Mouse (Mus musculus) stomach, embryonic 16.5 days (tissue): ENCODE measurements around the gene Nosip. TPM values are rescaled to one million over a fixed set of nuclear protein-coding genes. Genes with fewer than 3 reads are reported as not detected.
A peak's percentile ranks its signal among the peaks of the same experiment; 100 is the strongest.

Experiments
- ATAC-seq: fragments of 200-750 bp; cut with Nextera tagmentation; 2 replicates; pipeline ENCODE4 v1.8.0; 2017; ENCODE audit warnings: moderate number of reproducible peaks, moderate TSS enrichment; ENCODE audit not compliant: insufficient read depth, low FRiP score
- H3K27ac ChIP-seq: fragments of 300-500 bp; sonication (generic); 2 replicates; pipeline ENCODE4 v1.5.1; 2014; ENCODE audit warnings: low read length
- H3K27me3 ChIP-seq: fragments of 300-500 bp; sonication (generic); 2 replicates; pipeline ENCODE4 v1.6.1; 2014; ENCODE audit warnings: low read length, control low read depth, mixed read lengths; ENCODE audit not compliant: control insufficient read depth, insufficient read depth
- H3K36me3 ChIP-seq: fragments of 300-500 bp; sonication (generic); 2 replicates; pipeline ENCODE4 v1.6.1; 2014; ENCODE audit warnings: low read length; ENCODE audit not compliant: control insufficient read depth, insufficient read depth
- H3K4me1 ChIP-seq: fragments of 300-500 bp; sonication (generic); 2 replicates; pipeline ENCODE4 v1.6.1; 2014; ENCODE audit warnings: low read length, control low read depth, mixed read lengths; ENCODE audit not compliant: control insufficient read depth, insufficient read depth
- H3K4me2 ChIP-seq: fragments of 300-500 bp; sonication (generic); 2 replicates; pipeline ENCODE4 v1.6.1; 2014; ENCODE audit warnings: low read depth, low read length, mixed read lengths
- H3K4me3 ChIP-seq: fragments of 300-500 bp; sonication (generic); replicated peaks from 2 replicates; pipeline ENCODE4 v1.5.1; 2014; ENCODE audit warnings: mild to moderate bottlenecking, low read length
- H3K9ac ChIP-seq: fragments of 300-500 bp; sonication (generic); 2 replicates; pipeline ENCODE4 v1.6.1; 2014; ENCODE audit warnings: low read length
- H3K9me3 ChIP-seq: fragments of 300-500 bp; sonication (generic); replicated peaks from 2 replicates; pipeline ENCODE4 v1.6.1; 2016; ENCODE audit warnings: low read length, control low read depth; ENCODE audit not compliant: control insufficient read depth
- WGBS: fragments of 180-500 bp; shearing (Covaris S2); extraction: QIAGEN DNeasy Blood & Tissue Kit; methylation state at CpG from one replicate; pipeline ENCODE4 v1.1.7; 2014; 5-methylcytosine and 5-hydroxymethylcytosine counted together
- polyA plus RNA-seq: library from polyadenylated mRNA; unstranded; fragments of >200 nt; fragmentation: Nextera tagmentation; extraction: Ambion mirVana; gene quantifications from 2 replicates; pipeline ENCODE4 v1.2.1, GENCODE M21; 2015

Gene Nosip
- polyA plus RNA-seq, 1 experiment from 2014 or later, result 55.7 TPM

GRCm38 (mm10) chr7:45053117-45053930, 8.9 kb upstream of the Nosip start:
- Histone ChIP-seq H3K27me3 (no peaks in the 10 kb centered on the region), H3K4me2 (peak overlapping the region; percentile 99), H3K36me3 (peaks cover 17% of the 10 kb centered on the region), H3K9ac (peak overlapping the region; percentile 93), H3K4me3 (peak overlapping the region; percentile 91), H3K27ac (peak overlapping the region; percentile 99), H3K4me1 (peaks cover 12% of the 10 kb centered on the region), H3K9me3 (no peaks in the 10 kb centered on the region)
- peak; percentile 52 for ATAC-seq
- under 1% methylated on average over 26 of the region's 59 CpGs for WGBS

- Histone ChIP-seq H3K4me3 (peak overlapping the region; percentile 91), H3K9me3 (no peaks in the 10 kb centered on the region), H3K4me2 (peak overlapping the region; percentile 99), H3K4me1 (peaks cover 12% of the 10 kb centered on the region), H3K27ac (peak overlapping the region; percentile 99), H3K9ac (peak overlapping the region; percentile 93), H3K27me3 (no peaks in the 10 kb centered on the region), H3K36me3 (peaks cover 12% of the 10 kb centered on the region; the same call in 1 of the 2 replicates)
- under 1% methylated on average over 33 of the region's 33 CpGs for WGBS
- ATAC-seq, result peak; percentile 97
These were observed 8.2 kb upstream of the Nosip start for GRCm38 (mm10) chr7:45053931-45054510.

- Histone ChIP-seq H3K4me2 (no peak overlapping the region), H3K4me3 (no peak overlapping the region), H3K36me3 (no peaks in the 10 kb centered on the region), H3K27ac (no peak overlapping the region), H3K9ac (peak overlapping the region; percentile 28; the same call in 1 of the 2 replicates), H3K9me3 (no peaks in the 10 kb centered on the region), H3K4me1 (peaks cover 11% of the 10 kb centered on the region), H3K27me3 (no peaks in the 10 kb centered on the region)
- WGBS, result 69% methylated on average over 14 of the region's 14 CpGs
- ATAC-seq, result no peak
These were observed 5.8 kb upstream of the Nosip start for GRCm38 (mm10) chr7:45056329-45056971.

- Histone ChIP-seq H3K4me2 (no peak overlapping the region), H3K9me3 (no peaks in the 10 kb centered on the region), H3K4me1 (peaks cover 8% of the 10 kb centered on the region), H3K9ac (no peak overlapping the region), H3K4me3 (no peak overlapping the region), H3K27me3 (no peaks in the 10 kb centered on the region), H3K27ac (no peak overlapping the region), H3K36me3 (no peaks in the 10 kb centered on the region)
- no peak for ATAC-seq
These were observed 5.3 kb upstream of the Nosip start for GRCm38 (mm10) chr7:45056972-45057348.

GRCm38 (mm10) chr7:45058607-45059571, 3.3 kb upstream of the Nosip start:
- ATAC-seq, result no peak
- Histone ChIP-seq H3K27ac (no peak overlapping the region), H3K9ac (no peak overlapping the region), H3K4me1 (peaks cover 13% of the 10 kb centered on the region), H3K4me2 (no peak overlapping the region), H3K36me3 (no peaks in the 10 kb centered on the region), H3K9me3 (no peaks in the 10 kb centered on the region), H3K4me3 (no peak overlapping the region), H3K27me3 (no peaks in the 10 kb centered on the region)
- WGBS, result 75% methylated on average over 10 of the region's 10 CpGs

- no peak for ATAC-seq
- H3K4me3 ChIP-seq, result peak overlapping the region; percentile 69; the same call in 1 of the 2 replicates
- 80% methylated on average over 6 of the region's 6 CpGs for WGBS
- peaks cover 16% of the 10 kb centered on the region for H3K4me1 ChIP-seq
- H3K36me3 ChIP-seq, result no peaks in the 10 kb centered on the region
- no peaks in the 10 kb centered on the region for H3K9me3 ChIP-seq
- H3K9ac ChIP-seq, result no peak overlapping the region; the same call in 1 of the 2 replicates
- no peaks in the 10 kb centered on the region for H3K27me3 ChIP-seq
- no peak overlapping the region for H3K27ac ChIP-seq
- H3K4me2 ChIP-seq, result no peak overlapping the region
These were observed 1.6 kb upstream of the Nosip start for GRCm38 (mm10) chr7:45060632-45061122.

GRCm38 (mm10) chr7:45061532-45062075, 625 bp upstream of the Nosip start:
- H3K27ac ChIP-seq, result peak overlapping the region; percentile 91
- H3K36me3 ChIP-seq, result no peaks in the 10 kb centered on the region
- peak; percentile 56; the same call in 1 of the 2 replicates for ATAC-seq
- H3K9me3 ChIP-seq, result no peaks in the 10 kb centered on the region
- H3K4me2 ChIP-seq, result peak overlapping the region; percentile 60
- H3K4me3 ChIP-seq, result peak overlapping the region; percentile 69
- peaks cover 16% of the 10 kb centered on the region for H3K4me1 ChIP-seq
- 10% methylated on average over 11 of the region's 11 CpGs for WGBS
- H3K9ac ChIP-seq, result peak overlapping the region; percentile 74
- no peaks in the 10 kb centered on the region for H3K27me3 ChIP-seq
